Mouse (Mus musculus): ENCODE measurements around the gene Myo10. TPM values are rescaled to one million over a fixed set of nuclear protein-coding genes. Genes with fewer than 3 reads are reported as not detected.

The Myo10 gene
- polyA plus RNA-seq, 1 experiment from 2014 or later, result 40.5 TPM

DNA sequence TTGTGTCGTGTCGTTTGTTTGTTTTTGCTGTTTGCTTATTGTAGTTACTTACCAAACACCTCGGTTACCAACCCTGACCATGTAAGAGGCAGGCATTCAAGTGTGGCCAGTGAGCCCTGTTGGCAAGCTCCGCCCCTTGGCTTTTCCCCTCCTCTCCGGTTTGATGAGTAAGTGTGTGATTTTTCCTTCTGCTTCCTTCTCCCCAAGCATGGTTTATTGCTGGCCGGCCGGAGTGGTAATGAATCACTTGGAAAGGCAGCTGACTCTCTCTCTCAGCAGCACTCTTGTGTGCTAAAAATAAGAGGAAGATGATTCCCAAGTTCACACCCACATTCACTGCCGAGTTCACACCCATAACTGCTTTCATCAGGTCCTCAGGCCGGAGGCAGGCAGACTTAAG is 15.4 kb downstream of the Myo10 start:
- Histone ChIP-seq H3K27ac (peak overlapping the region; percentile 76), H3K4me3 (replicated peaks) (no peak overlapping the region), H3K9ac (no peak overlapping the region), H3K36me3 (no peaks in the 10 kb centered on the region), H3K9me3 (replicated peaks) (no peaks in the 10 kb centered on the region), H3K4me1 (peaks cover 88% of the 10 kb centered on the region), H3K4me2 (no peak overlapping the region), H3K27me3 (no peaks in the 10 kb centered on the region)
- 35% methylated on average over 9 of the region's 9 CpGs for whole genome bisulfite sequencing
- ATAC-seq (replicated peaks; ENCODE audit: low FRiP score), result peak; percentile 54

GRCm38 (mm10) chr15:25639217-25639616 is 16.9 kb downstream of the Myo10 start:
- WGBS, result 83% methylated on average over 5 of the region's 5 CpGs
- Histone ChIP-seq H3K4me3 (replicated peaks) (no peak overlapping the region), H3K9ac (no peak overlapping the region), H3K27ac (no peak overlapping the region), H3K36me3 (no peaks in the 10 kb centered on the region), H3K4me2 (no peak overlapping the region), H3K9me3 (replicated peaks) (no peaks in the 10 kb centered on the region), H3K27me3 (no peaks in the 10 kb centered on the region), H3K4me1 (peaks cover 88% of the 10 kb centered on the region)
- no peak for ATAC-seq (replicated peaks; ENCODE audit: low FRiP score)

GRCm38 (mm10) chr15:25640840-25641752 is 18.8 kb downstream of the Myo10 start:
- peak overlapping the region; percentile 69 for H3K27ac ChIP-seq
- WGBS, result 62% methylated on average over 12 of the region's 12 CpGs
- no peaks in the 10 kb centered on the region for H3K9me3 ChIP-seq (replicated peaks)
- no peaks in the 10 kb centered on the region for H3K36me3 ChIP-seq
- no peaks in the 10 kb centered on the region for H3K27me3 ChIP-seq
- no peak overlapping the region for H3K9ac ChIP-seq
- no peak for ATAC-seq (replicated peaks; ENCODE audit: low FRiP score)
- no peak overlapping the region for H3K4me3 ChIP-seq (replicated peaks)
- no peak overlapping the region for H3K4me2 ChIP-seq
- peaks cover 79% of the 10 kb centered on the region for H3K4me1 ChIP-seq

GRCm38 (mm10) chr15:25642214-25643058 is 20.1 kb downstream of the Myo10 start:
- Histone ChIP-seq H3K27ac (peak overlapping the region; percentile 69), H3K4me3 (replicated peaks) (no peak overlapping the region), H3K9me3 (replicated peaks) (no peaks in the 10 kb centered on the region), H3K27me3 (no peaks in the 10 kb centered on the region), H3K9ac (no peak overlapping the region), H3K36me3 (no peaks in the 10 kb centered on the region; the same call in 1 of the 2 replicates), H3K4me2 (no peak overlapping the region), H3K4me1 (peaks cover 67% of the 10 kb centered on the region)
- peak; percentile 31; the same call in 1 of the 2 replicates for ATAC-seq (replicated peaks; ENCODE audit: low FRiP score)
- WGBS, result 27% methylated on average over 9 of the region's 9 CpGs

DNA sequence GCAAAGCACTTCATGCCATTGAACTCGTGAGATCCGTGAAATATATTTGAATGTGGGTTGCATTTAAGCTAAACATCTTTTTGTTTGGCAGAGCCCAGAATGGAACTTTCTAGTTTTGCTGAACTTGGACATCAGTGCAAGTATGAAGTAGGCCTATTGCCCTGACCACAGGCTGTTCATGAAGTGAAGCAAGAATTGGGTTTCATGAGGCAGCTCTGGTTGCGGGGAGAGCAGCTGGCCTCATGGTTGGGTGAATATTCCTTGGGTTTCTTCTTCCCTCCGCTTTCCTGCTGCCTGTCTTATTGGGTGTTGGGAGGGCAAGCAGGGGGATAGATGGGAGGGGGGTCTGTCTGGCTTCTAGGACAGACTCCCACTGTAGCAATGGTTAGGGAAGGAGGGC is 23.5 kb downstream of the Myo10 start:
- no peak overlapping the region for H3K9ac ChIP-seq
- no peak overlapping the region for H3K4me2 ChIP-seq
- no peak overlapping the region for H3K4me3 ChIP-seq (replicated peaks)
- no peaks in the 10 kb centered on the region; the same call in 1 of the 2 replicates for H3K36me3 ChIP-seq
- H3K27me3 ChIP-seq, result no peaks in the 10 kb centered on the region
- 66% methylated on average over 4 of the region's 4 CpGs for WGBS
- peak overlapping the region; percentile 78 for H3K27ac ChIP-seq
- peak; percentile 31 for ATAC-seq (replicated peaks; ENCODE audit: low FRiP score)
- no peaks in the 10 kb centered on the region; the same call in 1 of the 2 replicates for H3K9me3 ChIP-seq (replicated peaks)
- H3K4me1 ChIP-seq, result peaks cover 70% of the 10 kb centered on the region

DNA sequence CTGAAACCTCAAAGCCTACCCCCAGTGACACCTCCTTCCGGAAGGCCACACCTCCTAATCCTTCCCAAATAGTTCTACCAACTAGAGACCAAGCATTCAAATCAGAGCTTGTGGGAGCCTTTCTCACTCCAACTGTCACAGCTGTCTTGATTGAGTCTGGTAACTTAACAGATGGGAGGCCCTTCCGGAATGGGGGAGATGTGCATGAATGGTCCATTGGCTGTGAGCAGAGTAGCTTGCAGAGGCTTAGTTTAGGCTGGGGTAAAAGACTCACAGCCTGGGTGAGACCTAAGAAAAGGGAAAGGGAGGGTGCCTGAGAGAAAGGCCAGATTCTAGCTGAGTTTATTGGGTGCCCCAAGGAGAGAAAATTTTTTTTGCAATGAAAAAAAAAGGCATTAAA is 26.0 kb downstream of the Myo10 start:
- H3K4me3 ChIP-seq (replicated peaks), result no peak overlapping the region
- H3K9ac ChIP-seq, result no peak overlapping the region
- no peaks in the 10 kb centered on the region; the same call in 1 of the 2 replicates for H3K9me3 ChIP-seq (replicated peaks)
- H3K4me2 ChIP-seq, result no peak overlapping the region
- H3K27ac ChIP-seq, result peak overlapping the region; percentile 57
- peaks cover 70% of the 10 kb centered on the region for H3K4me1 ChIP-seq
- peak; percentile 71 for ATAC-seq (replicated peaks; ENCODE audit: low FRiP score)
- H3K36me3 ChIP-seq, result no peaks in the 10 kb centered on the region; the same call in 1 of the 2 replicates
- WGBS, result 56% methylated on average over 2 of the region's 2 CpGs
- no peaks in the 10 kb centered on the region for H3K27me3 ChIP-seq

- no peaks in the 10 kb centered on the region for H3K27me3 ChIP-seq
- peak overlapping the region; percentile 48; the same call in 1 of the 2 replicates for H3K27ac ChIP-seq
- ATAC-seq (replicated peaks; ENCODE audit: low FRiP score), result no peak
- no peak overlapping the region for H3K4me3 ChIP-seq (replicated peaks)
- no peak overlapping the region for H3K9ac ChIP-seq
- H3K36me3 ChIP-seq, result no peaks in the 10 kb centered on the region; the same call in 1 of the 2 replicates
- 63% methylated on average over 5 of the region's 5 CpGs for WGBS
- no peaks in the 10 kb centered on the region; the same call in 1 of the 2 replicates for H3K9me3 ChIP-seq (replicated peaks)
- peaks cover 77% of the 10 kb centered on the region for H3K4me1 ChIP-seq
- no peak overlapping the region for H3K4me2 ChIP-seq
Observed at GRCm38 (mm10) chr15:25650371-25650770, 28.0 kb downstream of the Myo10 start.

DNA sequence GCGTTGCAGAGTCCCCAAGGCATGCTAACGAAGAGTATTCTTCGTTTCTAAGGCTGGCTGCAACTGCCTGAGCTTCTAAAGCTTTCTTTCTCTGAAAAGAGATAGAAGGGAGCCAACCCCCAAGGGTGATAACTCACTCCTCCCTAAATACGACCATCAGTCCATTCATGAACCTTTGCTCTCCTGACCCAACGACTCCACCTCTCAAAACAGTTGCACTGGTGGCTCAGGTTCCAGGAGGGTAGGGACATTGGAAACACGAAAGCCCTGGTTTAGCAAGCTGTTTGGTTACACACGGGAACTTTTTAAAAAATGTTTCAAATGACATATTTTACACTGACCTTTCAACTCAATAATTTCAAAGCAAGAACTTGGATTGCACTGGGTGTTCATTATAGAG is 29.5 kb downstream of the Myo10 start:
- 40% methylated on average over 7 of the region's 7 CpGs for WGBS
- Histone ChIP-seq H3K9ac (no peak overlapping the region), H3K27ac (peak overlapping the region; percentile 7; the same call in 1 of the 2 replicates), H3K36me3 (peaks cover 3% of the 10 kb centered on the region; the same call in 1 of the 2 replicates), H3K4me3 (replicated peaks) (no peak overlapping the region), H3K9me3 (replicated peaks) (no peaks in the 10 kb centered on the region; the same call in 1 of the 2 replicates), H3K4me1 (peaks cover 72% of the 10 kb centered on the region), H3K27me3 (no peaks in the 10 kb centered on the region), H3K4me2 (no peak overlapping the region)
- ATAC-seq (replicated peaks; ENCODE audit: low FRiP score), result no peak

DNA sequence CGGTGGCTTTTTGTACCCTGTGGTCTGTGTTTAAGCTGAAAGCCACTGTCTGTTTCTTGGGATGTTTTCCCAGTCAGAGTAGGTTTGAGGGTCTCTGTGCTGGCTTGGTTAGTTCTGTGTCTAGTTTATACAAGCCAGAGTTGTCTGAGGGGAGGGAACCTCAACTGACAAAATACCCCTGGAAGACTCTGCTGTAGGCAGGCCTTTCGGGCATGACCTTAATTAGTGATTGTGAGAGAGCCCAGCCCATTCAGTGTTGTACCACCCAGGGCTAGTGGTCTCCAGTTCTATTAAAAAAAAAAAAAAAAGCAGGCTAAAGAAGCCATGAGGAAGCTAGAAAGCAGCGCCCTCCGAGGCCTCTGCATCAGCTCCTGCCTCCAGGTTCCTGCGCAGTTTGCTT is 30.0 kb downstream of the Myo10 start:
- peak overlapping the region; percentile 7; the same call in 1 of the 2 replicates for H3K27ac ChIP-seq
- H3K27me3 ChIP-seq, result no peaks in the 10 kb centered on the region
- peaks cover 3% of the 10 kb centered on the region; the same call in 1 of the 2 replicates for H3K36me3 ChIP-seq
- no peak overlapping the region for H3K4me2 ChIP-seq
- H3K9me3 ChIP-seq (replicated peaks), result no peaks in the 10 kb centered on the region; the same call in 1 of the 2 replicates
- no peak overlapping the region for H3K4me3 ChIP-seq (replicated peaks)
- no peak overlapping the region for H3K9ac ChIP-seq
- H3K4me1 ChIP-seq, result peaks cover 72% of the 10 kb centered on the region
- ATAC-seq (replicated peaks; ENCODE audit: low FRiP score), result no peak; the same call in 1 of the 2 replicates
- WGBS, result 42% methylated on average over 5 of the region's 5 CpGs

DNA sequence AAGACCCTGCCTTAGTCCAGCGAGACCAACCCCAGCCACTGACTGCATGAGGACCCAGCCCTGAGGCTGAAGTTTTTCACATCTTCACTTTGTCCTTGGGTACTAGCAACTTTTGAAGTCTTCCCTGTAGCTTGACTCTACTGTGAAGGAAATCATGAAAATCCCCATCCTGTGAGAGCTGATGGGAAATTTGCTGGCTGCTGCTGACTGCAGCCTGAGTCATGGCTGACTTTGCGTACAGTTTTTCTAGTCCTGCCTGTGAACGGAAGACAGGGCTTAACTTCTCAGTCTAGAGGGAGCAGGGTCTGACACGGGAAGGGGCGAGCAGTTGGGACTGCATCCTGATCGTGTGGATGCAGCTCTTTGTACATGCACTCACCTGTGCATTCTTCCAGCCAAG is 30.6 kb downstream of the Myo10 start:
- no peaks in the 10 kb centered on the region; the same call in 1 of the 2 replicates for H3K9me3 ChIP-seq (replicated peaks)
- no peak overlapping the region for H3K9ac ChIP-seq
- no peak overlapping the region for H3K4me2 ChIP-seq
- WGBS, result 63% methylated on average over 6 of the region's 6 CpGs
- no peak overlapping the region for H3K4me3 ChIP-seq (replicated peaks)
- H3K4me1 ChIP-seq, result peaks cover 72% of the 10 kb centered on the region
- no peak for ATAC-seq (replicated peaks; ENCODE audit: low FRiP score)
- H3K36me3 ChIP-seq, result 0 out of 2 replicates have a peak, but pooled peaks cover 3% of the 10 kb centered on the region
- H3K27me3 ChIP-seq, result no peaks in the 10 kb centered on the region
- H3K27ac ChIP-seq, result no peak overlapping the region

DNA sequence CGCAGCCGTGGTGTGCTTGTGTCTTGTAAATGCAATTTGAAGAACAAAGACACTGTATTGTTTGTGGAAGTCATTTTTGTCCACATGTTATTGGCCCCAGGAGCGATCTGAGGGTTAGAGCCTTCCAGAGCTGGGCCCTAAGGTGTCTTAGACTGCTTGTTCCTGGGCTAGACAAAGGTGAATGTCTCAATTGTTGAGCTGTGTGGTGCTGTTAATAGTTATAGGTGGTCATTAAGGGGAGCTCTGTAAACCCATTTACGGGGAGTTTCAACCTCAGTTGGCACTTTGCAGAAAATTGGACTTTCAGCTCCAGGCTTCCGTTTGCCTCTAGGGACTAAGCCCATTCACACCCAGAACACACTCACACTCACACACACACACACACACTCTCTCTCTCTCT is 31.4 kb downstream of the Myo10 start:
- WGBS, result 54% methylated on average over 5 of the region's 5 CpGs
- 0 out of 2 replicates have a peak, but pooled peaks cover 3% of the 10 kb centered on the region for H3K36me3 ChIP-seq
- H3K4me2 ChIP-seq, result no peak overlapping the region
- no peak for ATAC-seq (replicated peaks; ENCODE audit: low FRiP score)
- H3K27ac ChIP-seq, result no peak overlapping the region
- no peak overlapping the region for H3K4me3 ChIP-seq (replicated peaks)
- H3K9me3 ChIP-seq (replicated peaks), result no peaks in the 10 kb centered on the region
- H3K9ac ChIP-seq, result no peak overlapping the region
- no peaks in the 10 kb centered on the region for H3K27me3 ChIP-seq
- H3K4me1 ChIP-seq, result peaks cover 65% of the 10 kb centered on the region
